Mouse (Mus musculus) layer of hippocampus, postnatal 10 days (tissue): ENCODE results near the gene Zfp511. TPM values are rescaled to one million over a fixed set of nuclear protein-coding genes. Genes with fewer than 3 reads are reported as not detected.

Experiments
- DNase-seq, 2 experiments: peaks; one replicate each; pipeline ENCODE4 v3.0.0; 2021; ENCODE audit warnings: low spot score in 2 of 2
- total RNA-seq, 2 experiments: library from RNA; stranded (reverse); gene quantifications; 2 replicates each; pipeline ENCODE4 v1.2.3; 2021

Zfp511 gene
- total RNA-seq, 2 experiments from 2014 or later: 22.3 to 24.9 TPM

- DNase-seq: no peak
Measured at GRCm38 (mm10) chr7:140047811-140048311, 11.7 kb downstream of the Zfp511 start.

- no peak for DNase-seq
Measured at GRCm38 (mm10) chr7:140048361-140049114, 12.3 kb downstream of the Zfp511 start, which contains the start of gene Msx3. TSS of gene Msx3 (minus strand) at chr7:140049089.

- DNase-seq: peak in 1 of 2 experiments; percentile 37
Measured at GRCm38 (mm10) chr7:140049115-140049689, 13.0 kb downstream of the Zfp511 start.

- no peak for DNase-seq
Measured at GRCm38 (mm10) chr7:140054124-140054523, 17.9 kb downstream of the Zfp511 start.

- no peak for DNase-seq
Measured at GRCm38 (mm10) chr7:140057413-140058407, 21.5 kb downstream of the Zfp511 start.

GRCm38 (mm10) chr7:140058528-140058927, 22.3 kb downstream of the Zfp511 start:
- DNase-seq: no peak

- DNase-seq: no peak
Measured at GRCm38 (mm10) chr7:140059601-140060000, 23.4 kb downstream of the Zfp511 start.

GRCm38 (mm10) chr7:140060936-140061831, 25.0 kb downstream of the Zfp511 start:
- no peak for DNase-seq

- DNase-seq: no peak
Measured at GRCm38 (mm10) chr7:140061832-140062130, 25.6 kb downstream of the Zfp511 start.

GRCm38 (mm10) chr7:140062307-140062706, 26.1 kb downstream of the Zfp511 start:
- peak; percentile 55 to 57 for DNase-seq

- peak; percentile 83 to 85 for DNase-seq
Measured at GRCm38 (mm10) chr7:140063092-140063491, 26.9 kb downstream of the Zfp511 start.

GRCm38 (mm10) chr7:140067397-140067796, 31.2 kb downstream of the Zfp511 start:
- DNase-seq: no peak

- no peak for DNase-seq
Measured at GRCm38 (mm10) chr7:140070042-140070711, 34.0 kb downstream of the Zfp511 start.

- DNase-seq: no peak
Measured at GRCm38 (mm10) chr7:140077698-140078097, 41.5 kb downstream of the Zfp511 start.

GRCm38 (mm10) chr7:140078711-140079110, 42.5 kb downstream of the Zfp511 start:
- peak; percentile 78 to 83 for DNase-seq

- DNase-seq: peak; percentile 86 to 87
Measured at GRCm38 (mm10) chr7:140080503-140081156, 44.4 kb downstream of the Zfp511 start.

GRCm38 (mm10) chr7:140081408-140082241, 45.4 kb downstream of the Zfp511 start:
- DNase-seq: peak; percentile 41 to 53

GRCm38 (mm10) chr7:140082242-140082678, 46.1 kb downstream of the Zfp511 start, which contains the start of gene Caly:
TSS of gene Caly (minus strand) at chr7:140082548.
- DNase-seq: peak; percentile 84 to 89
